Mouse (Mus musculus) neutrophil, adult 5-6 weeks (primary cell): ENCODE measurements around the gene Bcas3. TPM values are rescaled to one million over a fixed set of nuclear protein-coding genes. Genes with fewer than 3 reads are reported as not detected.

Source experiments
- ATAC-seq: fragments of 151-379, 151-347 bp; 2 replicates; pipeline ENCODE4 v1.8.0; 2017; ENCODE audit warnings: mild to moderate bottlenecking, moderate TSS enrichment; ENCODE audit not compliant: insufficient number of reproducible peaks, poor library complexity, low FRiP score, severe bottlenecking; ENCODE audit errors: extremely low read depth
- total RNA-seq: library from RNA; stranded (forward); fragments of 200-1000 nt; gene quantifications from 2 replicates; pipeline ENCODE4 v1.2.3, GENCODE M21; 2017

Bcas3 gene
- total RNA-seq, 1 experiment from 2014 or later, result 38.4 TPM

DNA sequence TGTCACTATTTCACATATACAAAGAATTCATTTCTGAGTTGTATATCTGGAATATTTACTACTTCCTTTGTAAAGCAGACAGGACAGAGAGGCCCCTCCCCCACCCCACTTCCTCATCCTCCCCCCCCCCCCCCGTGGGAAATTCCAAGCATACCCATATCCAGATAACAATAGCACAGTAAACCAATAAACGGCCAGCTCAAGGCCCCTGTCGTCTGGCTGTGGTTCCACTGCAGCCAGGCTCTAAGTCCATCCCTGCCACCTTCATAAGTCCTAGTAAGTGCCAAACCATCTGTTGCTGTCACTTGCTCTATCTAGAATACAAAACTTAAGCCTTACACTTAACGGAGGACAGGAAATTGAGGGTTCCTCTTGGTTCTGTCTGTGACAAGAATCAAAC, 221.5 kb downstream of the Bcas3 start:
- no peak for ATAC-seq

DNA sequence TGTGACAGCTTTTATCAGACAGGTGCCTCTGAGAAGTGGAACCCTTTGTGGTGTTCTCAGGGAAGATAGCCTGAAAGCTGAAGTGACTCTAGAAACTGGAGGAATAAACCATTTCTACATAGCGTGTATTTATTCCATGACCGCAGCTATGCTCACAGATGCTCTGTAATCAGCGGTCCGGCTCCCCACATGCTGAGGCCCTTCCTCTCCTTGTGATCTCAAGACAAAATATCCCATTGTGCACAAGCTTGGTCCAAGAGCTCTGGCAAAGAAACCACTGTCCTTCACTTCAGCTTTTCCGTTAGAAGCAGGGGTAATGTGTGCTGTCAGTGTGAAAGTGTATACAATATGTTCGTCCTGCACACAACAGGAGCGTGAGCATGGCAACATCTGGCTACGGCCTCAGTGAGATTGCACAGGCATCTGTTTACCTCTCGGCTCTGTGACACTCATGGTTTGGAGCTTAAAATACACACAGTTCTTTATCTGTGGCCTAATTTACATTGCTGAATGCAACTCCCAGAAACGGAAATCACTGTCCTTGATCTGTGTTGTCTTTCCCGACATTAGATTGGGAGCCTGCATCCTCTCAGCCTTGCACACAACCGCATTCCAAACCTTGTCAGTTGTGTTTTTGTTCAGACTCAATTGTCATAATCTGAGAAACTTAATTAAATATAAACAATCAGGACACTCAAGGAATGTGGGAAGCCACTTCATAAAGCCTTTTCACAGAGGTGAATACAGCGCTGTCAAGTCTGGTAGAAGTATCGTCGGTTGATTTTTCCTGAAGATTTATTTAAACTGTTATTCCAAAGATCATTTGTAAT, 225.1 kb downstream of the Bcas3 start:
- ATAC-seq, result no peak

DNA sequence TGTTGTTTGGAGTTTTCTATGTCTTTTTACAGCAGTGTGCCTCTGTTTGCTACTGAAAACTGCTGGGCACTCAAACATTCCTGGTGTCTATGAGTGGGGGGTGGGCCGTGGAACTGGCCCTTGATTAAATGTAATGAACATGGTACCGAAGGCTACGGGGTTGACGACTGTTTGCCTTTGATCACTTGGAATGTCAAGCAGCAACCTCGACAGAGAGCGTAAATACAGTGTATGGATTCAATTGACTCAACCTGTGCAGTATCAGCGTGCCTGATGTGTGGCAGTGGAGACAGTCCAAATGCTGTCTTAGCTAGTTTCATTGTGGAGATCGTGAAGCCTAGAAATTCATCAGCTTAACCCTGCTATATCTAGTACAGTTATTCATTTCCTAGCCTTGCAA, 231.1 kb downstream of the Bcas3 start:
- no peak for ATAC-seq

DNA sequence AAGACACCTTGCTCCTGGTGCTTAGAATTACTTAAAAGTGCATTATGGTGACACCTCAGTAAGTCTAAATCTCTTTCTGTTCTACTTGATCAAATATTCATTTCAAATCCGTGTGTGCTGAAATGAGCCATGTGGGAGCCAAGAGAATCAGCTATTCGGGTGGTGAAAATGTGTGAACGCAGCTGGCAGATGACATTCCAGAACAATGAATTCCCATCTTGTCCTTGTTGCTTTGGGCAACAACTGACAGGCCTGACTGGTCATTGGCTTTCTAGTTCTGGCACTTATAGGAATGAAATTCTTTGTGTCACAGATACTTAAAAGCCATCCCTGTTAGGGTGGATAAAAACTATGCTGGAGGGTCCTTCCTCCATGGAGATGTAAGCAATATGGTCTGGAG, 240.7 kb downstream of the Bcas3 start:
- ATAC-seq, result no peak

DNA sequence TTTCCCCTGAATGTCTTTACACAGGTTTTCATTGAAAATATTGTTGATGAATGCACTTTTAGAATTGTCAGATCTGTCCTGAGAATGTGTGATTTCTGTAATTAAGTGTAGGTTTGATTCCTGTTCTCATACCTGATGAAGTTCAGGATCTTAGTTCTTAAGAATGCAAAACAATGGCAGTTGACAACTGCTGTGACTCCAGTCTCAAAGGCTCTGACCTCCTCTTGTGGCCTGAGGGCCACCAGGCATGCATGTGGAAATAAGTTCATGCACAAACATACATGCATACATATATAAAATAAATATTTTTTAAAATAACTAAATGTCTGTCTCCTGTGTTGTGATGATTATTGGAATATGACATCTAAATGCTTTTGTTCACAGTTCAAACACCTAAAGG, 246.3 kb downstream of the Bcas3 start:
- ATAC-seq, result no peak

DNA sequence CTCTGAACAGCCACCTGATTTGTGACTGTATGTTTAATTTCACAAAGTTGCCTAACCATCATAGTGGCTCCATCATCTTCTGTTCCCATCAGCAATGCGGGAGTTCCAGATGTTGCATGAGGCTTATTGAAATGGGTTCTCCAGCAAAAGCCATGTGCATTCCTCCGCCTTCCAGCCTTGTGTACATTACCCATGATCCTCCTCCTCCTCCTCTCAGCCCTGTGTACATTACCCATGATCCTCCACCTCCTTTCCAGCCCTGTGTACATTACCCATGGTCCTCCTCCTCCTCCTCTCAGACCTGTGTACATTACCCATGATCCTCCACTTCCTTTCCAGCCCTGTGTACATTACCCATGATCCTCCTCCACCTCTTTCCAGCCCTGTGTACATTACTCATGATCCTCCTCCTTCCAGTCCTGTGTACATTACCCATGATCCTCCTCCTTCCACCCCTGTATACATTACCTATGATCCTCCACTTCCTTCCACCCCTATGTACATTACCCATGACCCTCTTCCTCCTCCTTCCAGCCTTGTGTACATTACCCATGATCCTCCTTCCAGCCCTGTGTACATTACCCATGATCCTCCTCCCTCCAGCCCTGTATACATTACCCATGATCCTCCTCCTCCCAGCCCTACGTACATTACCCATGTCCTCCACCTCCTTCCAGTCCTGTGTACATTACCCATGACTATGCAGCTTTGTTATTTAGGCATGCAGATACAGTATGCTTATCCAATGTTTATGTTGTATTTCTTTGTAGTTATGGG, 250.8 kb downstream of the Bcas3 start:
- ATAC-seq, result no peak

DNA sequence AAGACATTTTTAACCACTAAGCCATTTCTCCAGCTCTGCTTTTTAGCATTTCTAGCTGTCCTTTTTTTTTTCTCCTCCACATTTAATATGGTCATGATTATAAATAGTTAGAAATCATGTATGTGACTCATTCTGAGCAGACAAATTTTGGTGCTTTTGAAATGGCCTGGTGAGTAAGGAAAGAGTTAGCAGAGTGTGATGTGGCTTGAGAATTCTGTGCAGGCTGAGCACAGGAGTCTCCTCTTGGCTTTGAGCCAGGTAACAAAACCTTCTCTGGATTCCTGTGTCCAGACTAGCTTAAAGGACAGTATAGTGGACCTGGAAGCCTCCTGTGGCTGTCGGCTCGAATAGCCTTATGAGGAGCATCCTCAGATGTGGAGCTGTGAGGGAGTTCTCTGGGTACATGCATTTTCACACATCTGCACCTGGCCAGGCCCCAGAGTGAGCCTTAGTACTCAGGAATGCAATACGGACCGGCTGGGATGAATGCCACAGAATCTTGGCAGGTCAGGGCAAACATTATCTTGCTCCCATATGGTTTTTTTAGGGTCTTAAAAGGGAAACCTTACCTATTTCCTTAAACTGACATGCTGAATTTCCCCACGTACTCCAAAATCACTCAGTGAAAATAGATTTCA, 256.5 kb downstream of the Bcas3 start:
- ATAC-seq, result no peak

DNA sequence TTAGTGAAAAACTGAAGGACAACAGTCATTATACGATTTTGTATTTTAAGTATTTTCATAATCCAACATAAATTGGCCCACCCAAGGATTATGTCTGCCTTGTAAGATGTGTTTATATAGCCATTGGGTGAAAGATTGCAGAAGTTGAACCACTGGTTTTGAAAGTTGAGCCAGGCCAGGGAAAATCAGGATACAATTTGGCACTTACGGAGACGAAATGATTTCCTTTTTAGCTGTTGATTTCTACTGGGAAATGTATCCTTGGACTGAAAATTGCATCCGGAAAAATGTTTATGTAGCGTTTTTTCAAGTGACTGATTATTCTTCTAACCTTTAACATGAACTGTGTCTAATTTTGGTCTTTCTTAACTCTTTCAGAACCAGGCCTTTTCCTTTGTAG, 260.1 kb downstream of the Bcas3 start:
- ATAC-seq, result no peak

DNA sequence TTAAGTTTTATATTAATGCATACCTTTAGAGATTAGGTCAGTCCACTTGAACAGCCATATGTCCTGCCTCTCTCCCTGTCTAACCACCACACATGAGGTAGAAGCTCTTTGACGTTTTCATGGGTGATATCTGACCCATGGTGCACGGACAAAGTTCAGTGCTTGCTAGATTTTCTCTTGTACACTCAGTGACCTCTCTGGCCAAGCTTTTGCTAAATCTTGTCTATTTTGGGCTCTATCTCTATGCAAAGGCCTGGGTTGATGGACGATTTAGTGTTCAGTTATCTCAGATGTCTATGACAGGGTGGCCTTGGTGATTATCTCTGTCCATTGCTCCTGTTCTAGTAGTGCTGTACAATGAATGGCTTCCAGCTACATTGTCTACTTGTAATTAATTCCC, 260.6 kb downstream of the Bcas3 start:
- no peak for ATAC-seq

DNA sequence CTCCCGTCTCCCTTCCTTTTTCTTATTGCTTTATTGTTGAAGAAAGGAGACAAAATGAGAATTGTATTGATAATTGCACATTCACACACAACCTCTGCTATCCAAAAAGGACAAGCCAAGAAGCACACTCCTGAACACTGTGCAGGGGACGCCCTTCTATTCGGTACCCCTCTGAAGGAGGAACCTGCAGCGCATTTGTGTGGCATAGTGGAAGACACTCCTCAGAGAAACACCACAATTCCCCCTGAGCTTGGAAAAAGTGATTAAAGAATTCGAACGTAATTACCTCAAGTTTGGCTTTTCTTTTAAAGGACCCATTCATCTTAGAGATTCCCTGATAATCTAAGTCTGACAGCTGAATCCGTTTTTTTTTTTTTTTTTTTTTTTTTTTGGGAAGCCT, 261.5 kb downstream of the Bcas3 start:
- no peak for ATAC-seq

DNA sequence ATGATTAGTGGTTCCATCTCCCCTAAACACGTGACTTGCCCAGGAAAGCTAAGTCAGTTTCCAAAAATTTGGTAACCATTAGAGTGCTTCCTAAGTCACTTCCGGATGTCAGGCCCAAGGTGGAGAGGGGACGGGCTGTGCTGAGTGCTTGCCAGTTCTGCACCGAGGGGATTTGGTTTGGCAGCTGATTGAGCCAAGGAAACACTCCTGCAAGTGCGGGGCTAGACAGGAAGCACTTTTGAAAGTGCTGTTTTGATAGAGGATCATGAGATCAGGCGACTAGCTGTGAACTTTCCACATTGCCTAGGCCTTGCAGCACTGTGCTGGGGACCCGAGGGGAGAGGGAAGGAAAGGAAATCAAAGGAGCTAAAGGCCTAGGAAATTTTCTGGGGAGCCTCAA, 262.5 kb downstream of the Bcas3 start:
- no peak for ATAC-seq

DNA sequence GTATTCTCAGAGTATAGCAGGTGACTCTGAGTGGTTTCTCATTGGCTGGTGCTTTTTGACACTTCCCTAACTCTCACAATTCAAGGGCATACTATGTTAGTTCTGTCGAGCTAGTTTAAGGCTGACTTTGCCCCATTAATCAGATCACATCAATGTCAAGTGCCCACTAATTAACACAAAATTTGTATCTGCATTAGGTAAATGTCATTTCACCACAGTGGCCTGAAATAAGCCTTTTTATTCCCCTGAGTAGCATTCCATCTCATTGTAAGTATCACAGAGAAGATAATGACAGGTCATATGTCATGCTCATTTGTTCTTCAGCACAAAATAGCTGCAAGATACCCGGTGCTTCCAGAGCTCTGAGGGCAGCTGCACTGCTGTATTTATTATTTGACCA, 268.5 kb downstream of the Bcas3 start:
- no peak for ATAC-seq

DNA sequence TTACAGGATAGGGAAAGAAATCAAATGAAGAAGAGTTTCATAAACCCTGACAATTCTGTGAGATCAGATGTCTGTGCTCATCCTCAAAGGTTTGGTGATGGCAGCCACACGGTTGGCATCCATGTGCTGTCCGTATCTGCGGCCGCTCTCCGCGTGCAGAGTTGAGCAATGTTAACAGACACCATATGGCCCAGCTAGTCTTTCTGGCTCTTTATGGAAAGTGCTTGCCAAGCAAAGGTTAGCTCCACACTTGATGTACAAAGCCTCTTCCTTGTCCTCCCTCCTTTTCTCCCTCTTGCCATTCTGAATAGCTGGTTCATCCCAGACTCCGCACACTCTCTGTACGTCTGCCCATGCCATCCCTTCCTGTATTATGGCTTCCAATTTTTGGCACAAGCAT, 269.0 kb downstream of the Bcas3 start:
- no peak for ATAC-seq

DNA sequence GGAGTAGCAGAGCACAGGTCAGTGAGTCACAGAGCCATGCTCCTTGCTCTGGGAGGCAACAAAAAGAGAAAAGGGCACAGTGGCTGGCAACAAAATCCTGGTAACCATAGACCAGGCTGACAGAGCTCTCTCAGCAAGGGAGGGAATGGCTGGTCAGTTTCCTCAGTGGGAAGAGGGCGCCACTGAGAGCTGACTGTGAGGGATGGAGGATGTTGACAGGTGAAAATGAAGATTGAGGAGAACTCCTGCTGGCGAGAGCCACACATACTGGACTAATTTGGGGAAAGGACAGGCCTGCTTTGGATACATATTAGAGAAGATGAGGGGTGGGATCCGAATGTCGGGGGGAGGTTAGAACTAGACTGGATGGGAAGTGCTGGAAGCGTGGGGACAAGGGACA, 272.2 kb downstream of the Bcas3 start:
- ATAC-seq, result no peak

DNA sequence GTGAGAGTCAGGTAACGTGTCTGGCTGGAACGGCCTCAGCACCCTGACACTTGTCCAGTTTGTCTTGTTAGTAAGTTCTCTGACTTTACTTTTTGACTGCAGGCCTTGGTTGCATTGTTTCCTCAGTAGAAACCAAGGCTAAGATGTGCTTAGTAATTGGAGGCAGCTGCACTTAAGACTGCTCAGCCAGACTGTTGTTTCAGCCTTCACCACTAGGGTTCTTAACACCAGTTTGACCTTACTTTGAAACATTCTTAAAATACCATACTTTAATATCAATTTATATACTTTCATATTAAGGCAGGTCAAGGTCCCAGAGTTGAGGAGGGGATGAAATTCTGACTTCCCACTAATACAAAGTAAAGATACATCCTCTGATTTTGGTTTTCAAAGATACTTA, 273.9 kb downstream of the Bcas3 start:
- no peak for ATAC-seq

DNA sequence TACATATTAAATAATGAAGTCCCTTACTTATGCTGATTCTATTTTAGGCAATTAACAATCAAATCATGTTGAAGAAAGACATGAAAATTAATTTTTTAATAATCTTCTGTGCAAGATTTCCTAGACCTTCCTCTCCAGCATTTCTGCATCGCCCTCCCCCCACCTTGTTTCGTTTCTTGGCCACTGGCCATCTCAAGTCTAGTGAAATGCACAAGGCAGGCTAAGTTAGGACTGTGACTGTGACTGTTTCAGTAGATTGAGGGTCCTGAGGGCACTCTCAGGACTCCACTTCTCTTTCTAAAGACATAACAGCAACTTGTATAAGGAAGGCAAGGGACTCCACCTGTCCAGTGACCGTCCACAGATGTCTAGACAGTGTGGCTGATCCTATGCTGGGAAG, 274.4 kb downstream of the Bcas3 start:
- no peak for ATAC-seq

DNA sequence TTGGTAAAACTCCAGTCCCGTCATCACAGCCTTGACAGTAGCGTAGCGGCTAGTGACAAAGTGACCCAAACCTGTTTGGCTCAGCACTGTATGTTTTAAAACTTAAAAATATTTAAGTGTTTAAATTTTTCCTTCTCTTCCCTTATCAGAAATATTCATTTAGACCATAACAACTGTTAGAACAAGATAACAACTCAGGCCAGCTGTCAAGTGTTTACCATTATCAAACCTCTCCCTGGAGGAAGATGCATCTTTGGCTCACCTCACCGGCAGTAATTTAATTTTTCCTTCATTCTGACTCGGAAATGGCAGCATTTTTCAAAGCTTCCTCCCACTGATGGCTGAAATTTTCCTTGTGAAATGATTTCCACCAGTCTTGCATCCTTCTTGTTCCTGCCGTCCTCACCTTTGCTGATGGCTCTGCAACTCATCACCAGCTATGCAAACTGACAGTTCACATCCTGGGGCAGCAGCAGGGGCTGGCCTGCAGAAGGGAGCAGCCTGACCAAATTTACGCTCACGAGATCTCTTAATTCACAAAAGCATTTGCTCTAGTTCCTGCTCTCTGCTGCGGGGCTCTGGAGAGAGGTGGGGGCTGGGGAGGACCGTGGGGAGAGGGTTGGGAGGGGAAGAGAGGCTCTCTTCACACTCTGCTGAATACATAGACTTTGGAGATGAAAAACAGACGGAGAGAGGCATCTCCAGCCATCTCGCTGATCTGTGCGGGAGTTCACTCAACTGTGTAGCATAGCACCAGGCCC, 275.5 kb downstream of the Bcas3 start:
- ATAC-seq, result no peak

DNA sequence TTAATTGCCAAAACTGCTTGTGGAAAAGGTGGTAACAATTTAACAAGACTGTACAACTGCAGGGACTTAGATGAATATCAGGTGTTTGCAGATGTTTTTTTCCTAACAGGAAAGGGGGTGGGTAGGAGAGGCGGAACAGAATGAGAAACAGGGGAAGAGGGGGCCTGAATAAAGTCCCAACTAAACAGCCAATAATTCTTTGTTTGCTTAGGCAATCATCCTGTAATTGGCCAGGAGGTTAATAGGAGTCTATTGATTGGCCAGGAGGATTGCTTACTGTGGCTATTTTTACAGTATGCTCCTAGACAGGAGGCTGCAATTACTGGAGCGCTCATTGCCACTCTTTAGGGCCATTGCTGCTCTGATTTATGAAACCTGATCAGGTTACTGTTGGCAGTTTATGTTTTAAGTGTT, 279.6 kb downstream of the Bcas3 start:
- ATAC-seq, result no peak

DNA sequence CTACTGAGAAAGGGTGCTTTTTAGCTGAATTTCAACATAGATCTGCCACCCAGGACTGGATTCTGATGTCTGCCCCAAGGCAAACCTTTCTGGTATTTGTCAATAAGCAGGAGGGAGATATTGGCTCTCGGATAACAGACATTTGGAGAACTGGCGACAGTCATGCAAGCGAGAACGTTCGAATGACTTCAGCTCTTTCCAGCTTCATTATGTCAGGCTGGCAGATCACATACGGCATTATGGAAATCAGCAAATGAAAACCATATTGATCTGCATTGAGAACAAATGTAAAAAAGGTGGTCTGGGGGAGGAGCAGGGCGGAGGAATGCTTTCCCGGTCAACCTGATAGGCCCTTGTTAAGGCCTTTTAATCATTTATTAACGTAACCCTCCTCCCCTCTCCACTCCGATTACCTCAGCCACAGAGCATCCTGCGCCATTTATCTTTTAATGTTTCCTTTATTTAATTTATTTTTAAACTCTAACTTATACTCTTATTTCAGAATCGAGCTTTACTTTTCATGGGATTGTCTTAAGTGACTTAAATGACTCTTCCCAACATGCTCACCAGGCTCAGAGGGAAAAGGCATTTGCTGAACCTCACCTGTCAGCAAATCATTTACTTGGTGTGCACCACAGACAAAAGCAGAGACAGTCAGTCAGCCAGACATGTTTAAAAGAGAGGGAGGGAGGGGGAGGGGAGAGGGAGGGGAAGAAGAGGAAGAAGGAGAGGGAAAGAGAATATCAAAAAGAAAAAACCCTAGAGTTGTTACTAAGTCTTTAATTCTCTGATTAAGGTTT, 285.9 kb downstream of the Bcas3 start:
- no peak for ATAC-seq
